Mouse (Mus musculus) lung, embryonic 14.5 days (tissue): ENCODE measurements at regions not wholly inside any gene's neighbourhood (a gene's known extent, or its start where the extent isn't known, plus 50 kb on each side); places are given as distances from the start of the nearest gene placed in this dataset.
A peak's percentile ranks its signal among the peaks of the same experiment; 100 is the strongest.

Source experiments
- ATAC-seq: fragments of 200-750 bp; cut with Nextera tagmentation; 2 replicates; pipeline ENCODE4 v1.8.0; 2017; ENCODE audit warnings: mild to moderate bottlenecking, moderate TSS enrichment, moderate library complexity; ENCODE audit not compliant: insufficient read depth
- DNase-seq: peaks from one replicate; pipeline ENCODE4 v3.0.0-alpha.2; 2015
- H3K27ac ChIP-seq: fragments of 300-500 bp; sonication (generic); 2 replicates; pipeline ENCODE4 v1.5.1; 2014; ENCODE audit warnings: low read depth, mild to moderate bottlenecking, moderate library complexity
- H3K27me3 ChIP-seq: fragments of 300-500 bp; sonication (generic); 2 replicates; pipeline ENCODE4 v1.6.1; 2014; ENCODE audit warnings: low read length, control low read depth; ENCODE audit not compliant: insufficient read depth
- H3K36me3 ChIP-seq: fragments of 300-500 bp; sonication (generic); 2 replicates; pipeline ENCODE4 v1.6.1; 2014; ENCODE audit warnings: control low read depth; ENCODE audit not compliant: insufficient read depth
- H3K4me1 ChIP-seq: fragments of 300-500 bp; sonication (generic); 2 replicates; pipeline ENCODE4 v1.6.1; 2014; ENCODE audit warnings: antibody characterized with exemption, control low read depth; ENCODE audit not compliant: insufficient read depth
- H3K4me2 ChIP-seq: fragments of 300-500 bp; sonication (generic); 2 replicates; pipeline ENCODE4 v1.6.1; 2014; ENCODE audit warnings: mild to moderate bottlenecking
- H3K4me3 ChIP-seq: fragments of 300-500 bp; sonication (generic); 2 replicates; pipeline ENCODE4 v1.5.1; 2014; ENCODE audit warnings: low read depth, low read length
- H3K9ac ChIP-seq: fragments of 300-500 bp; sonication (generic); 2 replicates; pipeline ENCODE4 v1.6.1; 2014
- H3K9me3 ChIP-seq: fragments of 300-500 bp; sonication (generic); 2 replicates; pipeline ENCODE4 v1.6.1; 2016; ENCODE audit warnings: low read depth, low read length, control low read depth
- CTCF ChIP-seq: IDR thresholded peaks from 2 replicates; pipeline ENCODE4 v1.5.1; 2016; ENCODE audit warnings: antibody characterized with exemption, low read depth
- WGBS: fragments of 180-500 bp; shearing (Covaris S2); extraction: QIAGEN DNeasy Blood & Tissue Kit; methylation state at CpG from one replicate; pipeline ENCODE4 v1.1.7; 2014; 5-methylcytosine and 5-hydroxymethylcytosine counted together

DNA sequence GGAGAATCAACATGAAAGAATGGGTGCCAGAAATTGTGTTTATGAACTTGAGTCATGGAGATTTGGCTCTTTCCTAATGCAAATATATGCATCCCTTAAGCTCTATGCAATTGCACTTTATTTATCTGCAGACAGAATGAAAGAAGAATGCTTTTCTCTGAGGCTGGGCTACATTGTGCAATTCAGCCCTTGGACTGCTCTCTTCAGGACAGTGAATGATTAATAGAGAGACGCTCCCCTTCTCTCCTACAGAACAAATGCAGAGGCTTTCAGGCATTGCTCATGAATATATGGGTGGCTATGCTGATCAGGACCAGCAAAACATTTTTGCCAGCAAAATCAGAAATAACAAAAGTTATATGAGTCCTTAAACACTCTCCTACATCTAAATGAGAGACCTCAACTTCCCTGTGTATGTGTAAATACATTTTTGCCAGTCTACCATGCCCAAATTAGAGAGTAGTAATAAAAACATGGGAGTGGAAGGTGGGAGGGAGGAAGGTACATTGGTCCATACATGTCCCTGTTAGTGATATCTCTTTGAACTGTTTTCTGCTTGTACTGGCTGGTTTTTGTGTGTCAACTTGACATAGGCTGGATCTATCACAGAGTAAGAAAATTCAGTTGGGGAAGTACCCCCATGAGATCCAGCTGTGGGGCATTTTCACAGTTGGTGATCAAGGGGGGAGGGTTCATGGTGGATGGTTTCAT lies 415.7 kb upstream of the Pom121l12 start:
- peak; percentile 19 for DNase-seq
- H3K27ac ChIP-seq = no peak overlapping the region
- ATAC-seq = no peak
- 50% methylated on average over 1 of the region's 1 CpGs for WGBS
- H3K4me1 ChIP-seq = no peaks in the 10 kb centered on the region
- no peak overlapping the region for H3K9ac ChIP-seq
- H3K4me3 ChIP-seq = no peak overlapping the region
- H3K4me2 ChIP-seq = no peak overlapping the region
- H3K36me3 ChIP-seq = no peaks in the 10 kb centered on the region
- H3K27me3 ChIP-seq = no peaks in the 10 kb centered on the region
- no peaks in the 10 kb centered on the region for H3K9me3 ChIP-seq
- TF ChIP-seq CTCF = no peak

DNA sequence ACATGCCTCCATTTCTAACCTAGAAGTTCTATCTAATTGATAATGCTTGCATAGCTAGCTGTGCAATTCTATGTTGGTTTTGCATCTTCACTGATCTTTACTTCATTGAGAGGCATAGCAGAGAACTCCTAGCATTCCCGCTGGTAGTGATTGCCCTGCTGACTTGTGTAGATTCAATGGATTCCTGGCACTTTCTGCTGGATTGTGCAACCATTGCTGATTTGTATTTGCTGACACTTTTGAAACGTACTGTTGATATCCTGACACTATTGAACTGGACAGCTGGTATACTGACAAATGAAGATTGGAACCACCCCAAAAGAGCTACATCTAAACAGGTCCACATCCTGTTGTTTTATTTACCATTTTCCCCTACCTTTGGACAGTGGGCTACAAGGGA lies 404.0 kb upstream of the Pom121l12 start:
- no peak for DNase-seq
- Histone ChIP-seq H3K9me3 (no peaks in the 10 kb centered on the region), H3K27ac (no peak overlapping the region), H3K4me2 (no peak overlapping the region), H3K4me1 (no peaks in the 10 kb centered on the region), H3K9ac (no peak overlapping the region), H3K36me3 (no peaks in the 10 kb centered on the region), H3K27me3 (no peaks in the 10 kb centered on the region), H3K4me3 (no peak overlapping the region)
- no peak for TF ChIP-seq CTCF
- 55% methylated on average over 2 of the region's 2 CpGs for WGBS
- no peak for ATAC-seq
